In genomic region chr19:10665499-10665898, GRCm38 (mm10) we compare ENCODE assay signal across 8 mouse cellular contexts. TPM values are rescaled to one million over a fixed set of nuclear protein-coding genes. Genes with fewer than 3 reads are reported as not detected.
DNase-seq lines count a peak whose midpoint lies in the region; ATAC-seq and TF ChIP-seq lines count a peak whose summit lies in the region.

No protein-coding gene starts in this region.

- no peaks in the 10 kb centered on the region for H3K36me3 ChIP-seq in forebrain, embryonic 13.5 days (ENCODE audit: poor library complexity, severe bottlenecking)
- H3K36me3 ChIP-seq in limb, embryonic 10.5 days: no peaks in the 10 kb centered on the region
- no peaks in the 10 kb centered on the region for H3K36me3 ChIP-seq in midbrain, embryonic 14.5 days (ENCODE audit: control insufficient read depth, insufficient read depth, low read length)
- H3K36me3 ChIP-seq in spleen, adult 2 months (ENCODE audit: control insufficient read depth, insufficient read depth, low read length): no peaks in the 10 kb centered on the region

- H3K4me3 ChIP-seq in forebrain, embryonic 13.5 days: no peak overlapping the region
- no peak overlapping the region for H3K4me3 ChIP-seq in limb, embryonic 10.5 days
- H3K4me3 ChIP-seq in midbrain, embryonic 14.5 days (replicated peaks; ENCODE audit: low read depth, low read length): no peak overlapping the region
- H3K4me3 ChIP-seq in spleen, adult 2 months (ENCODE audit: extremely low read depth, insufficient read depth, insufficient read length): no peak overlapping the region

- ATAC-seq in forebrain, embryonic 13.5 days: peak; percentile 71
- 0 out of 2 replicates have a peak, but pooled peaks have one; percentile 55 for ATAC-seq in midbrain, embryonic 14.5 days (ENCODE audit: low FRiP score, low TSS enrichment)

- H3K4me2 ChIP-seq in forebrain, embryonic 13.5 days: no peak overlapping the region
- no peak overlapping the region for H3K4me2 ChIP-seq in midbrain, embryonic 14.5 days (ENCODE audit: low read length)

- no peaks in the 10 kb centered on the region for H3K9me3 ChIP-seq in forebrain, embryonic 13.5 days (replicated peaks)
- no peaks in the 10 kb centered on the region for H3K9me3 ChIP-seq in limb, embryonic 10.5 days (replicated peaks)
- H3K9me3 ChIP-seq in midbrain, embryonic 14.5 days (ENCODE audit: control insufficient read depth, low read length): no peaks in the 10 kb centered on the region

- peak; percentile 89 for TF ChIP-seq CTCF in brain, embryonic 14.5 days (IDR thresholded peaks at IDR 0.05; ENCODE audit: borderline replicate concordance, extremely low read depth, insufficient read depth, insufficient read length)
- peak; percentile 74; the same call in 1 of the 2 replicates for TF ChIP-seq CTCF in spleen, adult 2 months (IDR thresholded peaks at IDR 0.05; ENCODE audit: extremely low read depth, insufficient read depth, insufficient read length, insufficient replicate concordance)

- no peak overlapping the region for H3K9ac ChIP-seq in forebrain, embryonic 13.5 days
- no peak overlapping the region for H3K9ac ChIP-seq in midbrain, embryonic 14.5 days (replicated peaks; ENCODE audit: low read length)

- no peaks in the 10 kb centered on the region for H3K4me1 ChIP-seq in forebrain, embryonic 13.5 days
- 0 out of 2 replicates have a peak, but pooled peaks cover 3% of the 10 kb centered on the region for H3K4me1 ChIP-seq in limb, embryonic 10.5 days
- no peaks in the 10 kb centered on the region for H3K4me1 ChIP-seq in midbrain, embryonic 14.5 days (ENCODE audit: control insufficient read depth, insufficient read depth, low read length)
- H3K4me1 ChIP-seq in spleen, adult 2 months (ENCODE audit: control insufficient read depth, insufficient read depth, insufficient read length): no peaks in the 10 kb centered on the region

- TF ChIP-seq POLR2A in brain, embryonic 14.5 days (IDR thresholded peaks at IDR 0.05; ENCODE audit: borderline replicate concordance, extremely low read depth, insufficient read depth, insufficient read length, poor library complexity, severe bottlenecking): no peak
- no peak for TF ChIP-seq POLR2A in spleen, adult 2 months (IDR thresholded peaks at IDR 0.05; ENCODE audit: low read depth, low read length)

- WGBS in forebrain, embryonic 13.5 days: 9% methylated on average over 2 of the region's 2 CpGs
- WGBS in limb, embryonic 10.5 days: 30% methylated on average over 2 of the region's 2 CpGs
- 12% methylated on average over 2 of the region's 2 CpGs for WGBS in midbrain, embryonic 14.5 days
- 6% methylated on average over 2 of the region's 2 CpGs for WGBS in spleen, adult 2 months

- no peak overlapping the region for H3K27ac ChIP-seq in forebrain, embryonic 13.5 days
- H3K27ac ChIP-seq in limb, embryonic 10.5 days: no peak overlapping the region
- H3K27ac ChIP-seq in midbrain, embryonic 14.5 days (replicated peaks; ENCODE audit: low read depth, low read length): no peak overlapping the region
- no peak overlapping the region for H3K27ac ChIP-seq in spleen, adult 2 months (ENCODE audit: insufficient read depth, low read length)

- peak; percentile 68 for DNase-seq in layer of hippocampus, adult 11-12 months (ENCODE audit: low spot score)
- DNase-seq in layer of hippocampus, adult 9-10 months (ENCODE audit: low spot score): no peak
- peak; percentile 75 for DNase-seq in brain, embryonic 14.5 days (ENCODE audit: low read depth)
- DNase-seq in hindlimb bud, embryonic 11.5 days (ENCODE audit: extremely low spot score, low read depth, low spot score): peak; percentile 35
- peak; percentile 75 for DNase-seq in limb, embryonic 10.5 days (ENCODE audit: low spot score)
- DNase-seq in midbrain, embryonic 14.5 days: peak; percentile 85
- peak; percentile 31 to 51 for DNase-seq in spleen, adult 2 months (ENCODE audit: low read depth in 1 of 2, low spot score in 2 of 2)

- no peaks in the 10 kb centered on the region for H3K27me3 ChIP-seq in forebrain, embryonic 13.5 days
- no peaks in the 10 kb centered on the region for H3K27me3 ChIP-seq in limb, embryonic 10.5 days (ENCODE audit: low read depth, poor library complexity, severe bottlenecking)
- H3K27me3 ChIP-seq in midbrain, embryonic 14.5 days (ENCODE audit: control insufficient read depth, insufficient read depth, low read length): no peaks in the 10 kb centered on the region
- no peaks in the 10 kb centered on the region for H3K27me3 ChIP-seq in spleen, adult 2 months (ENCODE audit: control insufficient read depth, insufficient read depth, low read length)

RNA-seq across cellular contexts. Expression of gene Pga5, which starts 12.4 kb away (rescaled TPM):
- polyA plus RNA-seq in brain, embryonic 14.5 days (2012; rRNA removed): 0.07 TPM in 1 of 2 replicates, not detected in the other
- polyA plus RNA-seq in forebrain, embryonic 13.5 days (2015; fragmentation: Nextera tagmentation; extraction: Ambion mirVana): not detected in 2 replicates
- not detected in 2 replicates for polyA plus RNA-seq in limb, embryonic 10.5 days (2016; fragmentation: Nextera tagmentation; extraction: Ambion mirVana)
- not detected in 2 replicates for polyA plus RNA-seq in midbrain, embryonic 14.5 days (2014; fragmentation: Nextera tagmentation; extraction: Ambion mirVana)
- not detected in 2 replicates for polyA plus RNA-seq in spleen, adult 2 months (2012; rRNA removed)

RNA-seq across cellular contexts. Expression of gene Vps37c, which starts 23.0 kb away (rescaled TPM):
- polyA plus RNA-seq in brain, embryonic 14.5 days (2012; rRNA removed): 28.5 and 29.0 TPM in 2 replicates
- polyA plus RNA-seq in forebrain, embryonic 13.5 days (2015; fragmentation: Nextera tagmentation; extraction: Ambion mirVana): 32.1 and 33.3 TPM in 2 replicates
- 34.3 and 37.7 TPM in 2 replicates for polyA plus RNA-seq in limb, embryonic 10.5 days (2016; fragmentation: Nextera tagmentation; extraction: Ambion mirVana)
- 27.3 and 32.1 TPM in 2 replicates for polyA plus RNA-seq in midbrain, embryonic 14.5 days (2014; fragmentation: Nextera tagmentation; extraction: Ambion mirVana)
- 19.7 and 22.0 TPM in 2 replicates for polyA plus RNA-seq in spleen, adult 2 months (2012; rRNA removed)

RNA-seq across cellular contexts. Expression of gene Vwce, which starts 31.5 kb away (rescaled TPM):
- polyA plus RNA-seq in brain, embryonic 14.5 days (2012; rRNA removed): 1.1 TPM in 2 replicates
- 0.27 and 0.91 TPM in 2 replicates for polyA plus RNA-seq in forebrain, embryonic 13.5 days (2015; fragmentation: Nextera tagmentation; extraction: Ambion mirVana)
- 1.8 and 2.8 TPM in 2 replicates for polyA plus RNA-seq in limb, embryonic 10.5 days (2016; fragmentation: Nextera tagmentation; extraction: Ambion mirVana)
- polyA plus RNA-seq in midbrain, embryonic 14.5 days (2014; fragmentation: Nextera tagmentation; extraction: Ambion mirVana): 0.53 and 0.83 TPM in 2 replicates
- 0.07 and 0.21 TPM in 2 replicates for polyA plus RNA-seq in spleen, adult 2 months (2012; rRNA removed)
